Mouse (Mus musculus) monocyte, adult 2 months (primary cell): ENCODE data around the gene Olfr816.
"Not testable (repeated sequence)": the region's sequence is repeated elsewhere in the genome, so short reads cannot be mapped to it uniquely, and the experiment has no call there.

Experiments used
- DNase-seq, 2 experiments: peaks; one replicate each; pipeline ENCODE4 v3.0.0; 2022; ENCODE audit warnings: low spot score in 2 of 2, low read depth in 1 of 2

Olfr816 gene

GRCm38 (mm10) chr10:129915497-129915896 is at the start of gene Olfr816:
Gene Olfr816, minus strand, starts transcription at chr10:129915597.
- no peak for DNase-seq

GRCm38 (mm10) chr10:129949000-129949399 is 33.6 kb upstream of the Olfr816 start, which contains the start of gene Olfr818:
Gene Olfr818, minus strand, starts transcription at chr10:129949100.
- no peak for DNase-seq

DNA sequence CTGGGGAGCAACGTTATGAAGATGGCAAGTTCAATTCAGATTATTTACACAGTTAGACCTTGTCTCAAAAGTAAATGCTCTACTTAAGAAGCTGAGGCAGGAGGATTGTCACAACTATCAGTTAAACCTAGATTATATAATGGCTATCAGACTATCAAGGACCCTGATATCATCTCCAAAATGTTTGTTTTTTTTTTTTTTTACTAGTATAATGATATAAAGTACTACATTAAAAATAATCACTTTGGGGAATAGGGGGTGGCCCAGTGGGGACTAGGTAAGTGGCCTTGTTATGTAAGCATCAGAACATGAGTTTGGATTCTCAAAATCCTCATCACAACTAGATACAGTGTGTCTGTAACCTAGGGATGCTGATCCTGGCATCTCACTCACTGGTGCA is 9.6 kb downstream of the Olfr816 start, which contains the start of gene Olfr815:
TSS of gene Olfr815 (minus strand) at position 101 of the 400 bp plus-strand sequence.
- DNase-seq: not testable (repeated sequence)

DNA sequence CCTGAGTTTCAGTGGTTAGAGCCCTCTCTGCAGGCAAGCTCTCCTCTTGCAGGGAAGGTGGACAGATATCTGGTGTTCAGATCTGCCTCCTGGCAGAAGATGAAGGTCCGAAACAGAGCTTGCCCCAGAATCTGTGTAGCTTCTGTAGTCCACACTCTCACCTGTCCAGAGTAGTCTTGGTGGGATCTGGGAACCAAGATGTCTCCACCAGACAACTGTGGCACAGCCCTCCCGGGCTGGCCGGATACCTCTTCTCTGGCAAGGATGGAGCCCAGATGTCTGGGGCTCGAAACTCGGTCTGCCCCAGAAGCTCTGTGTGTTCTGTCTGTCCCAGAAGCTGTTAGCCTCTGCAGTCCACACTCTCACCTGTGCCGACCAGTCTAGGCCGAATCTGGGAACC is 29.5 kb downstream of the Olfr816 start:
- DNase-seq: no peak

DNA sequence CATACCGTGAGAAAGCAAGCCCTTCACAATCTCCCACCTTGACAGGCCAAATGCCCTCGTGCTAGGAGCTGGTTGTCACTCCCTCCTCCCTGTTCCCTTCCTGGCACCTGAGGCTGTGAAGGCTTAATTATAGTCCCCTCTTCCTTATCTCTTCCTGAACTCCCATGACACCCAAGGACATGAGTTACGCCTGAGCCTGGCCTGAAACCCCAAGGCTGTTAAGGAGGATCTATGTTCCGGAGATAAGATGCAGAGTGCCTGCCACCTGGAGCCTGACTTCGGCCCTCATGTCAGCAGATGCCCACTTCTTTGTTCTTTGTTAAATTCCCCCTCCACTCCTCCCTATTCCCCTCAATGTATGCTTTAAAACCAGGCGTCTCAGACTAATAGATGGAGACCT is 29.9 kb downstream of the Olfr816 start:
- DNase-seq: not testable (repeated sequence)

DNA sequence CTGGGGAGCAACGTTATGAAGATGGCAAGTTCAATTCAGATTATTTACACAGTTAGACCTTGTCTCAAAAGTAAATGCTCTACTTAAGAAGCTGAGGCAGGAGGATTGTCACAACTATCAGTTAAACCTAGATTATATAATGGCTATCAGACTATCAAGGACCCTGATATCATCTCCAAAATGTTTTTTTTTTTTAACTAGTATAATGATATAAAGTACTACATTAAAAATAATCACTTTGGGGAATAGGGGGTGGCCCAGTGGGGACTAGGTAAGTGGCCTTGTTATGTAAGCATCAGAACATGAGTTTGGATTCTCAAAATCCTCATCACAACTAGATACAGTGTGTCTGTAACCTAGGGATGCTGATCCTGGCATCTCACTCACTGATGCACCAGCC is 35.6 kb downstream of the Olfr816 start, which contains the start of gene Olfr814:
TSS of gene Olfr814 (minus strand) at position 101 of the 400 bp plus-strand sequence.
- not testable (repeated sequence) for DNase-seq
